Mouse (Mus musculus): ENCODE data around the gene Fancd2. TPM values are rescaled to one million over a fixed set of nuclear protein-coding genes. Genes with fewer than 3 reads are reported as not detected.

Fancd2 gene
- 0.13 and 0.15 TPM in 2 replicates for polyA plus RNA-seq (2012)

GRCm38 (mm10) chr6:113530932-113531839, at the start of gene Fancd2, which contains the start of gene Emc3:
Fancd2 (plus strand) TSS chr6:113531682.
Emc3 (minus strand) TSS chr6:113531652.
- TF ChIP-seq TAL1 (IDR thresholded peaks at IDR 0.05; ENCODE audit: low read length): no peak
- no peak; the same call in 1 of the 2 replicates for TF ChIP-seq GATA1 (IDR thresholded peaks at IDR 0.05; ENCODE audit: low read length)
- peaks cover 51% of the 10 kb centered on the region for H3K36me3 ChIP-seq (ENCODE audit: control insufficient read depth)

GRCm38 (mm10) chr6:113482477-113483099, 48.9 kb upstream of the Fancd2 start:
- Histone ChIP-seq H3K36me3 (ENCODE audit: control insufficient read depth) (no peaks in the 10 kb centered on the region; the same call in 1 of the 2 replicates), H3K4me3 (replicated peaks) (peak overlapping the region; percentile 74), H3K4me1 (ENCODE audit: control insufficient read depth) (peaks cover 38% of the 10 kb centered on the region), H3K27me3 (ENCODE audit: control insufficient read depth) (peaks cover 39% of the 10 kb centered on the region), H3K9me3 (ENCODE audit: control insufficient read depth, low read length) (no peaks in the 10 kb centered on the region)
- no peak for TF ChIP-seq GATA1 (IDR thresholded peaks at IDR 0.05; ENCODE audit: low read length)
- no peak for TF ChIP-seq TAL1 (IDR thresholded peaks at IDR 0.05; ENCODE audit: low read length)

More at GRCm38 (mm10) chr6:113530932-113531839, at the start of gene Fancd2, which contains the start of gene Emc3:
- H3K4me1 ChIP-seq (ENCODE audit: control insufficient read depth): peaks cover 31% of the 10 kb centered on the region
- no peaks in the 10 kb centered on the region for H3K27me3 ChIP-seq (ENCODE audit: control insufficient read depth)
- no peaks in the 10 kb centered on the region for H3K9me3 ChIP-seq (ENCODE audit: control insufficient read depth, low read length)
- peak within 1 kb of the TSS; percentile 100 for H3K4me3 ChIP-seq (replicated peaks)

- TF ChIP-seq TAL1 (IDR thresholded peaks at IDR 0.05; ENCODE audit: low read length) (no peak), GATA1 (IDR thresholded peaks at IDR 0.05; ENCODE audit: low read length) (no peak)
- peaks cover 4% of the 10 kb centered on the region; the same call in 1 of the 2 replicates for H3K36me3 ChIP-seq (ENCODE audit: control insufficient read depth)
- H3K4me1 ChIP-seq (ENCODE audit: control insufficient read depth): peaks cover 43% of the 10 kb centered on the region
- H3K27me3 ChIP-seq (ENCODE audit: control insufficient read depth): peaks cover 39% of the 10 kb centered on the region
- peak within 1 kb of the TSS; percentile 74 for H3K4me3 ChIP-seq (replicated peaks)
- H3K9me3 ChIP-seq (ENCODE audit: control insufficient read depth, low read length): no peaks in the 10 kb centered on the region
These were observed 48.3 kb upstream of the Fancd2 start, which contains the start of gene Creld1 for GRCm38 (mm10) chr6:113483100-113483615. Creld1 (plus strand) TSS chr6:113483297.

GRCm38 (mm10) chr6:113483729-113484128, 47.8 kb upstream of the Fancd2 start:
- peak overlapping the region; percentile 74 for H3K4me3 ChIP-seq (replicated peaks)
- no peaks in the 10 kb centered on the region for H3K9me3 ChIP-seq (ENCODE audit: control insufficient read depth, low read length)
- peaks cover 6% of the 10 kb centered on the region; the same call in 1 of the 2 replicates for H3K36me3 ChIP-seq (ENCODE audit: control insufficient read depth)
- H3K27me3 ChIP-seq (ENCODE audit: control insufficient read depth): peaks cover 39% of the 10 kb centered on the region
- no peak for TF ChIP-seq TAL1 (IDR thresholded peaks at IDR 0.05; ENCODE audit: low read length)
- peaks cover 43% of the 10 kb centered on the region for H3K4me1 ChIP-seq (ENCODE audit: control insufficient read depth)

- Histone ChIP-seq H3K4me1 (ENCODE audit: control insufficient read depth) (peaks cover 39% of the 10 kb centered on the region), H3K9me3 (ENCODE audit: control insufficient read depth, low read length) (no peaks in the 10 kb centered on the region), H3K27me3 (ENCODE audit: control insufficient read depth) (peaks cover 7% of the 10 kb centered on the region), H3K4me3 (replicated peaks) (no peak overlapping the region), H3K36me3 (ENCODE audit: control insufficient read depth) (peaks cover 17% of the 10 kb centered on the region)
- TF ChIP-seq TAL1 (IDR thresholded peaks at IDR 0.05; ENCODE audit: low read length) (no peak), GATA1 (IDR thresholded peaks at IDR 0.05; ENCODE audit: low read length) (0 out of 2 replicates have a peak, but pooled peaks have one; percentile 16)
These were observed 44.3 kb upstream of the Fancd2 start for GRCm38 (mm10) chr6:113487125-113487576.

- no peaks in the 10 kb centered on the region for H3K9me3 ChIP-seq (ENCODE audit: control insufficient read depth, low read length)
- H3K4me3 ChIP-seq (replicated peaks): no peak overlapping the region
- no peak for TF ChIP-seq GATA1 (IDR thresholded peaks at IDR 0.05; ENCODE audit: low read length)
- TF ChIP-seq TAL1 (IDR thresholded peaks at IDR 0.05; ENCODE audit: low read length): no peak
- peaks cover 19% of the 10 kb centered on the region for H3K36me3 ChIP-seq (ENCODE audit: control insufficient read depth)
- peaks cover 4% of the 10 kb centered on the region for H3K27me3 ChIP-seq (ENCODE audit: control insufficient read depth)
- peaks cover 24% of the 10 kb centered on the region for H3K4me1 ChIP-seq (ENCODE audit: control insufficient read depth)
These were observed 42.1 kb upstream of the Fancd2 start for GRCm38 (mm10) chr6:113489410-113489809.

- Histone ChIP-seq H3K4me1 (ENCODE audit: control insufficient read depth) (peaks cover 24% of the 10 kb centered on the region), H3K4me3 (replicated peaks) (no peak overlapping the region), H3K27me3 (ENCODE audit: control insufficient read depth) (peaks cover 33% of the 10 kb centered on the region), H3K36me3 (ENCODE audit: control insufficient read depth) (peaks cover 19% of the 10 kb centered on the region), H3K9me3 (ENCODE audit: control insufficient read depth, low read length) (no peaks in the 10 kb centered on the region; the same call in 1 of the 2 replicates)
- TF ChIP-seq GATA1 (IDR thresholded peaks at IDR 0.05; ENCODE audit: low read length): no peak
- no peak for TF ChIP-seq TAL1 (IDR thresholded peaks at IDR 0.05; ENCODE audit: low read length)
These were observed 39.2 kb upstream of the Fancd2 start for GRCm38 (mm10) chr6:113492101-113492864.

- Histone ChIP-seq H3K36me3 (ENCODE audit: control insufficient read depth) (peaks cover 12% of the 10 kb centered on the region), H3K27me3 (ENCODE audit: control insufficient read depth) (peaks cover 45% of the 10 kb centered on the region), H3K4me3 (replicated peaks) (peak overlapping the region; percentile 62), H3K9me3 (ENCODE audit: control insufficient read depth, low read length) (no peaks in the 10 kb centered on the region; the same call in 1 of the 2 replicates), H3K4me1 (ENCODE audit: control insufficient read depth) (peaks cover 16% of the 10 kb centered on the region)
- no peak for TF ChIP-seq TAL1 (IDR thresholded peaks at IDR 0.05; ENCODE audit: low read length)
- TF ChIP-seq GATA1 (IDR thresholded peaks at IDR 0.05; ENCODE audit: low read length): no peak
These were observed 37.2 kb upstream of the Fancd2 start for GRCm38 (mm10) chr6:113494258-113494788.
